Mouse (Mus musculus) midbrain, embryonic 16.5 days (tissue): ENCODE measurements around the gene Topbp1. TPM values are rescaled to one million over a fixed set of nuclear protein-coding genes. Genes with fewer than 3 reads are reported as not detected.

Experiments
- ATAC-seq: fragments of 200-750 bp; cut with Nextera tagmentation; 2 replicates; pipeline ENCODE4 v1.8.0; 2017; ENCODE audit warnings: moderate TSS enrichment
- H3K27ac ChIP-seq: fragments of 300-500 bp; sonication (generic); 2 replicates; pipeline ENCODE4 v1.5.1; 2014; ENCODE audit warnings: mild to moderate bottlenecking, low read length, mixed read lengths
- H3K27me3 ChIP-seq: fragments of 300-500 bp; sonication (generic); 2 replicates; pipeline ENCODE4 v1.6.1; 2014; ENCODE audit warnings: low read depth, low read length, mixed read lengths; ENCODE audit not compliant: control insufficient read depth, insufficient read depth
- H3K36me3 ChIP-seq: fragments of 300-500 bp; sonication (generic); 2 replicates; pipeline ENCODE4 v1.6.1; 2014; ENCODE audit warnings: mild to moderate bottlenecking, low read length, moderate library complexity, mixed read lengths; ENCODE audit not compliant: control insufficient read depth, insufficient read depth
- H3K4me1 ChIP-seq: fragments of 300-500 bp; sonication (generic); 2 replicates; pipeline ENCODE4 v1.6.1; 2014; ENCODE audit warnings: mild to moderate bottlenecking, low read length, mixed read lengths; ENCODE audit not compliant: control insufficient read depth, insufficient read depth
- H3K4me2 ChIP-seq: fragments of 300-500 bp; sonication (generic); 2 replicates; pipeline ENCODE4 v1.6.1; 2014; ENCODE audit warnings: mild to moderate bottlenecking, low read length, mixed read lengths
- H3K4me3 ChIP-seq: fragments of 300-500 bp; sonication (generic); 2 replicates; pipeline ENCODE4 v1.5.1; 2014; ENCODE audit warnings: low read depth, mild to moderate bottlenecking, low read length, moderate library complexity, mixed read lengths
- H3K9ac ChIP-seq: fragments of 300-500 bp; sonication (generic); 2 replicates; pipeline ENCODE4 v1.6.1; 2014; ENCODE audit warnings: low read depth, low read length, mixed read lengths
- H3K9me3 ChIP-seq: fragments of 300-500 bp; sonication (generic); replicated peaks from 2 replicates; pipeline ENCODE4 v1.6.1; 2014; ENCODE audit warnings: mild to moderate bottlenecking, low read length, mixed read lengths; ENCODE audit not compliant: control insufficient read depth, poor library complexity, severe bottlenecking
- WGBS: fragments of 180-500 bp; shearing (Covaris S2); extraction: QIAGEN DNeasy Blood & Tissue Kit; methylation state at CpG from one replicate; pipeline ENCODE4 v1.1.7; 2014; 5-methylcytosine and 5-hydroxymethylcytosine counted together
- polyA plus RNA-seq: library from polyadenylated mRNA; unstranded; fragments of >200 nt; fragmentation: Nextera tagmentation; extraction: Ambion mirVana; gene quantifications from 2 replicates; pipeline ENCODE4 v1.2.1, GENCODE M21; 2015

The Topbp1 gene
- polyA plus RNA-seq, 1 experiment from 2014 or later, result 14.0 TPM

- no peaks in the 10 kb centered on the region for H3K4me1 ChIP-seq
- H3K27me3 ChIP-seq, result no peaks in the 10 kb centered on the region
- no peak for ATAC-seq
- no peak overlapping the region for H3K9ac ChIP-seq
- H3K4me2 ChIP-seq, result no peak overlapping the region
- H3K4me3 ChIP-seq, result no peak overlapping the region
- H3K36me3 ChIP-seq, result no peaks in the 10 kb centered on the region
- WGBS, result 61% methylated on average over 10 of the region's 10 CpGs
- no peaks in the 10 kb centered on the region for H3K9me3 ChIP-seq
- no peak overlapping the region for H3K27ac ChIP-seq
Measured at GRCm38 (mm10) chr9:103387011-103387653, 82.1 kb downstream of the Topbp1 start.

- Histone ChIP-seq H3K27ac (no peak overlapping the region), H3K36me3 (no peaks in the 10 kb centered on the region), H3K4me3 (no peak overlapping the region), H3K4me2 (no peak overlapping the region), H3K9me3 (no peaks in the 10 kb centered on the region), H3K4me1 (no peaks in the 10 kb centered on the region), H3K9ac (no peak overlapping the region), H3K27me3 (no peaks in the 10 kb centered on the region)
- 98% methylated on average over 6 of the region's 6 CpGs for WGBS
- no peak for ATAC-seq
Measured at GRCm38 (mm10) chr9:103389261-103389660, 84.2 kb downstream of the Topbp1 start.

GRCm38 (mm10) chr9:103391796-103392372 lies 86.9 kb downstream of the Topbp1 start:
- ATAC-seq, result no peak
- no peak overlapping the region for H3K4me3 ChIP-seq
- WGBS, result 75% methylated on average over 6 of the region's 6 CpGs
- no peaks in the 10 kb centered on the region for H3K9me3 ChIP-seq
- H3K36me3 ChIP-seq, result no peaks in the 10 kb centered on the region
- H3K9ac ChIP-seq, result no peak overlapping the region
- H3K27me3 ChIP-seq, result no peaks in the 10 kb centered on the region
- no peak overlapping the region for H3K27ac ChIP-seq
- H3K4me1 ChIP-seq, result no peaks in the 10 kb centered on the region
- no peak overlapping the region for H3K4me2 ChIP-seq

- no peak overlapping the region for H3K27ac ChIP-seq
- H3K9me3 ChIP-seq, result no peaks in the 10 kb centered on the region; the same call in 1 of the 2 replicates
- H3K4me2 ChIP-seq, result no peak overlapping the region
- H3K4me1 ChIP-seq, result no peaks in the 10 kb centered on the region
- H3K9ac ChIP-seq, result no peak overlapping the region
- no peak overlapping the region for H3K4me3 ChIP-seq
- 87% methylated on average over 11 of the region's 11 CpGs for WGBS
- no peaks in the 10 kb centered on the region for H3K27me3 ChIP-seq
- H3K36me3 ChIP-seq, result no peaks in the 10 kb centered on the region
- no peak for ATAC-seq
Measured at GRCm38 (mm10) chr9:103393256-103393655, 88.2 kb downstream of the Topbp1 start.

GRCm38 (mm10) chr9:103398509-103399157 lies 93.6 kb downstream of the Topbp1 start:
- H3K9ac ChIP-seq, result no peak overlapping the region
- H3K4me2 ChIP-seq, result peak overlapping the region; percentile 15; the same call in 1 of the 2 replicates
- no peaks in the 10 kb centered on the region; the same call in 1 of the 2 replicates for H3K9me3 ChIP-seq
- no peak overlapping the region for H3K27ac ChIP-seq
- ATAC-seq, result no peak
- H3K4me3 ChIP-seq, result no peak overlapping the region
- H3K27me3 ChIP-seq, result no peaks in the 10 kb centered on the region
- no peaks in the 10 kb centered on the region for H3K4me1 ChIP-seq
- H3K36me3 ChIP-seq, result no peaks in the 10 kb centered on the region
- 68% methylated on average over 21 of the region's 21 CpGs for WGBS

Other genes starting within 250 kb of the Topbp1 start
- gene Rab6b, start 193.4 kb upstream of the Topbp1 start, polyA plus RNA-seq, result 108 and 126 TPM in 2 replicates
- gene Srprb, start 103.1 kb upstream of the Topbp1 start, polyA plus RNA-seq, result 56.0 and 60.7 TPM in 2 replicates
- gene Gm20425, start 74.9 kb upstream of the Topbp1 start, polyA plus RNA-seq, result 2.2 and 2.3 TPM in 2 replicates
- 23.5 and 26.7 TPM in 2 replicates for gene Trf, start 74.8 kb upstream of the Topbp1 start, polyA plus RNA-seq
- gene 1300017J02Rik, start 133 bp upstream of the Topbp1 start, polyA plus RNA-seq, result 1.3 TPM in 1 of 2 replicates, not detected in the other
- gene Cdv3, start 60.6 kb downstream of the Topbp1 start, polyA plus RNA-seq, result 87.9 and 89.0 TPM in 2 replicates
- gene Bfsp2, start 175.2 kb downstream of the Topbp1 start, polyA plus RNA-seq, result 2.2 and 2.8 TPM in 2 replicates